Mouse (Mus musculus) erythroblast, embryonic 14.5 days (primary cell): Measurements from ENCODE around the gene Palm3.

Experiments
- GATA1 ChIP-seq: IDR thresholded peaks from 2 replicates; pipeline ENCODE4 v1.6.1; 2012; ENCODE audit warnings: low read length, inconsistent platforms, mixed read lengths
- TAL1 ChIP-seq: IDR thresholded peaks from 3 replicates; pipeline ENCODE4 v1.6.1; 2012; ENCODE audit warnings: low read length, inconsistent platforms, mixed read lengths

DNA sequence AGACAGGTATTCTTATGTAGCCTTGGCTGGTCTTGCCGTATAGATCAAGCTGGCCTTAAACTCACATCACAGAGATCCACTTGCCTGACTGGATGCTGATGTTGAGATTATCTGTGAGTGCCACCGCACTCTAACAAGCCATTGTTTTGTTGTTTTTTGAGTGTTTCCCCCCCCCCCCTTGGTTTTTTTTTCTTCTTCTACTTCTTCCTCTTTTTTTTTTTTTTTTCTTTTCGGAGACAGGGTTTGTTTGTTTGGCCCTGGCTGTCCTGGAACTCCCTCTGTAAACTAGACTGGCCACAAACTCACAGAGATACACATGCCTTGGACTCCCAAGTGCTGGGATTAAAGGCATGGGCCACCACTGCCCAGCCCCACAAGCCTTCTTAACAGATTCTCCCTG lies 27.2 kb upstream of the Palm3 start:
- TF ChIP-seq TAL1 (no peak), GATA1 (no peak)
